Mouse (Mus musculus): ENCODE measurements around the gene Hsd17b6. TPM values are rescaled to one million over a fixed set of nuclear protein-coding genes. Genes with fewer than 3 reads are reported as not detected.
"Not testable (repeated sequence)": the region's sequence is repeated elsewhere in the genome, so short reads cannot be mapped to it uniquely, and the experiment has no call there.

Gene Hsd17b6
- not detected for total RNA-seq (2021)
- long read RNA-seq, experiment 1, result 0 reads
- long read RNA-seq, experiment 2, result 0 reads

- intact Hi-C loops (cut with DNase I), result loop anchor here (5.0 to 10.0 kb wide), 3 partner anchors 50 to 333 kb away; partner anchors contain the start of gene Zbtb39
- DNase-seq (ENCODE audit: low spot score in 2 of 2), result no peak
These were observed at the start of gene Hsd17b6 for GRCm38 (mm10) chr10:128007446-128007845. Gene Hsd17b6, minus strand, starts transcription at chr10:128007611.

DNA sequence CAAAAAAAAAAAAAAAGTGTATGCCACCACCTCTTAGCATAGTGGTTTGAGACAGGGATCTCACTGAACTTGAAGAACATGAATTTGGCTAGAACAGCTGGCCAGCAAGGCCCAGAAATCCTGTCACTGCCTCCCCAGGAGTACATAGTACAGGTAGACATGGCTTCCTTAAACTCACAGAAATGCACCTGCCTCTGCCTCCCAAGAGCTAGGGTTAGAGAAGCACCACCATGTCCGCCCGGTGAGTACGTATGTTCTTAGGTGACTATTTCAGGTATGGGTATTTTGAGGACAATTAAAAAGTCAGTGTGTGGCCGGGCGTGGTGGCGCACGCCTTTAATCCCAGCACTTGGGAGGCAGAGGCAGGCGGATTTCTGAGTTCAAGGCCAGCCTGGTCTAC lies 45.6 kb upstream of the Hsd17b6 start:
- no peak for DNase-seq (ENCODE audit: low spot score in 2 of 2)
- intact Hi-C loops (cut with DNase I), result no loop called here

DNA sequence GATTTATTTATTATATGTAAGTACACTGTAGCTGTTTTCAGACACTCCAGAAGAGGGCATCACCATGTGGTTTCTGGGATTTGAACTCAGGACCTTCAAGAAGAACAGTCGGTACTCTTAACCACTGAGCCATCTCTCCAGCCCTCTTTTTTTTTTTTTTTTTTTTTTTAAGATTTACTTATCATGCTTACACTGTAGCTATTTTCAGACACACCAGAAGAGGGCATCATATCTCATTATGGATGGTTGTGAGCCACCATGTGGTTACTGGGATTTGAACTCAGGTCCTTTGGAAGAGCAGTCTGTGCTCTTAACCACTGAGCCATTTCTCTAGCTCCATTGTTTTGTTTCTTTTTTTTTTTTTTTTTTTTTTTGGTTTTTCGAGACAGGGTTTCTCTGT lies 44.7 kb upstream of the Hsd17b6 start:
- DNase-seq (ENCODE audit: low spot score in 2 of 2); intact Hi-C loops (cut with DNase I): not testable (repeated sequence)

DNA sequence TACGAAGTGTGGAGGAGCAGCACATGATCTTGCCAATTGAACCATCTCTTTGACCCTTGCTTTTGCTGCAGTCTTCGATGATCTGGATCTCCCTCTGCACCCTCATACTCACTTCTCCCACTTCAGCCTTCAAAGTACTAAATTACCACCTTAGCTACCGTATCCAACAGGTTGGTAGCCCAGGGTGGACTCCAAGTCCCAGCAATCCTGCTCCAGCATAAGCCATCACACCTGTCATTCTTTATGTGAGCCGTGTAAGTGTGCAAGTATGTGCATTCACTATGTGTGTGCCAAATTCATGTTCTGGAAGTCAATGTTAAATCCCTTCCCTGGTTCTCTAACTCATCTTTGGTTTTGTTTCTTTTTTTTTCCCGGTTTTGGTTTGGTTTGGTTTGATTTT lies 44.2 kb upstream of the Hsd17b6 start:
- intact Hi-C loops (cut with DNase I), result no loop called here
- no peak for DNase-seq (ENCODE audit: low spot score in 2 of 2)

DNA sequence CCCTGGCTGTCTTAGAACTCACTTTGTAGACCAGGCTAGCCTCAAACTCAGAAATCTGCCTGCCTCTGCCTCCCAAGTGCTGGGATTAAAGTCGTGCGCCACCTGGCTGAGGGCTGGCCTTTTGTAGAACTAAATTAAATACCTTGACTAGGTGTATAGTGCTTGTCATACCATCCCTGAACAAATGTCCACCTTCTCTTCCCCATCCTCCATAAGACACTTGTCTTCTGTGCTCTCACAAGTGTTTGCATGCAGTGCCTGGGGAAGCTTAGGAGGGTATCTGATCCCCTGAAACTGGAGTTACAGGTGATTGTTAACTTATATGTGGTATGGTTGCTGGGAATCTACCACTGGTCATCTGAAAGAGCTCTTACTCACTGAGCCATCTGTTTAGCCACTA lies 42.9 kb upstream of the Hsd17b6 start:
- DNase-seq (ENCODE audit: low spot score in 2 of 2), result no peak
- intact Hi-C loops (cut with DNase I), result no loop called here

DNA sequence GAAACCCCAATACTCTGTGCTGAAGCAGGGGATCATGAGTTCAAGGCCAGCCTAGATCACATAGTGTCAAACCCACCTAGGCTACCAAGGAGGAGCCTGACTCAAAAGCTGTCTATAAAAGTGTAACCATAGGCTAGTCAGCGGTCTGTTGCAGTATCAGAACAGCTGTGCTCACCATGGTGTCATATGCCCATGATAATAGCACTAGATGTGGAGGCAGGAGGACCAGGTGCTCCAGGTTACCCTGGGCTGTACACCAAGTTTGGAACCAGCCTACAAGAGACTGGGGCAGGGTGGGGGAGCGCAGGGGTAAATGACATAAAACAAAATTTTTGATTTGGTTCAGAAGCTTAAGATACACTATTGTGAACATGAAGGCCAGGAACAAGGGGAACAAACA lies 42.3 kb upstream of the Hsd17b6 start:
- no peak for DNase-seq (ENCODE audit: low spot score in 2 of 2)

GRCm38 (mm10) chr10:128048157-128048556 lies 40.7 kb upstream of the Hsd17b6 start:
- no peak for DNase-seq (ENCODE audit: low spot score in 2 of 2)
- intact Hi-C loops (cut with DNase I), result no loop called here

More for the DNA sequence above, 42.3 kb upstream of the Hsd17b6 start:
- intact Hi-C loops (cut with DNase I), result no loop called here

- intact Hi-C loops (cut with DNase I), result no loop called here
- no peak for DNase-seq (ENCODE audit: low spot score in 2 of 2)
These were observed 35.8 kb upstream of the Hsd17b6 start for GRCm38 (mm10) chr10:128043041-128043835.

DNA sequence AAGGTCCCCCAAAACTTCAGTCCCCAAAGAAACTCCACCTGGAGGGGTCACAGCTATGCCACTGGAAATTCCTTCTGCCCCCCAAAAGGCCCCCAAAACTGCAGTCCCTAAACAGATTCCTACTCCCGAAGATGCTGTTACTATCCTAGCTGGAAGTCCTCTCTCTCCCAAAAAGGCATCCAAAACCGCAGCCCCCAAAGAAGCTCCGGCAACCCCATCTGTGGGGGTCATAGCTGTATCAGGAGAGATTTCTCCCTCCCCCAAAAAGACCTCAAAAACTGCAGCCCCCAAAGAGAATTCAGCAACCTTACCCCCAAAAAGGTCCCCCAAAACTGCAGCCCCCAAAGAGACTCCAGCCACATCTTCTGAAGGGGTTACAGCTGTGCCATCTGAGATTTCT lies 35.1 kb upstream of the Hsd17b6 start:
- intact Hi-C loops (cut with DNase I), result no loop called here
- DNase-seq (ENCODE audit: low spot score in 2 of 2), result no peak

- intact Hi-C loops (cut with DNase I), result no loop called here
- no peak for DNase-seq (ENCODE audit: low spot score in 2 of 2)
These were observed 34.2 kb upstream of the Hsd17b6 start for GRCm38 (mm10) chr10:128041636-128042035.

DNA sequence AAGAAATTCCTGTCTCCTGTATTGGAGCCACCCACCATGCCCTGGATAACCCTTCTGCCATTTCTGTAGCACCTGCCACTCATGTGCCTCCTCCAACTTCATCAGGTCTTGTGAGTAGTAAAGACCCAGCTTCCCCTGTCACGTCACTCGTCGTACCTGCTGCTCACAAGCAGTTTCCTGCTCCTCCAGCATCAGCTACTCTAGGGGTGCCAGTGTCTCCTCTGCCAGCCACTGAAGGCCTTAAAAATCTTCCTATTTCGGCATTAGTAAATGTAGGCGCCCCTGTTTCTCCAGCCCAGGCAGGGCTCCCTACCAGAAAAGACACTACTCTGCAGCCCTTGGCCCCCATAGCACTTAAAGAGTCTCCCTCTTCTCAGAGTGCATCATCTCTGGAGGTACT lies 32.9 kb upstream of the Hsd17b6 start:
- no peak for DNase-seq (ENCODE audit: low spot score in 2 of 2)
- intact Hi-C loops (cut with DNase I), result no loop called here

- intact Hi-C loops (cut with DNase I), result no loop called here
- DNase-seq (ENCODE audit: low spot score in 2 of 2), result no peak
These were observed 32.4 kb upstream of the Hsd17b6 start for GRCm38 (mm10) chr10:128039858-128040257.

GRCm38 (mm10) chr10:128039167-128039566 lies 31.8 kb upstream of the Hsd17b6 start:
- no peak for DNase-seq (ENCODE audit: low spot score in 2 of 2)
- intact Hi-C loops (cut with DNase I), result no loop called here

DNA sequence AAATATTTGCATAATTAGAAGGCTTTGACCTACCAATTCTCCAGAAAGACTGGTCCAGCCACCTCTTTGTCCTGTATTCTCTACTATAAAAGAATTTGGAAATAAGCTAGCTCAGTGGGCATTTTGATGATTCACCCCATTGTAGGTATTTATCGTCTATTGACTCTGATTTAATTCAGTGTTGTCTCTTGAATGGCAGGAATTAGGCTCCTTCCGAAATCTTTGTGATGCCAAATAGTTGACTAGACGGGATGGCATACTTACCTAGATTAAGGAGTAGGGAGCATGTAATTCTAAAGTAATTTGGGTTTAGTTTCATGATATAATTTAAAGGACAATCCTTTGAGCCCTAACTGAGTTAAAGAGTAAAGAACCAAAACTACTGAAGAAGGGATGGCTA lies 30.5 kb upstream of the Hsd17b6 start:
- intact Hi-C loops (cut with DNase I), result no loop called here
- no peak for DNase-seq (ENCODE audit: low spot score in 2 of 2)

GRCm38 (mm10) chr10:128036746-128037425 lies 29.5 kb upstream of the Hsd17b6 start:
- DNase-seq (ENCODE audit: low spot score in 2 of 2), result peak; percentile 33 to 62
- intact Hi-C loops (cut with DNase I), result no loop called here

- intact Hi-C loops (cut with DNase I), result no loop called here
These were observed 23.4 kb upstream of the Hsd17b6 start for GRCm38 (mm10) chr10:128030860-128031259.

GRCm38 (mm10) chr10:128029931-128030330 lies 22.5 kb upstream of the Hsd17b6 start:
- intact Hi-C loops (cut with DNase I), result no loop called here
- DNase-seq (ENCODE audit: low spot score in 2 of 2), result no peak

More at GRCm38 (mm10) chr10:128030860-128031259, 23.4 kb upstream of the Hsd17b6 start:
- DNase-seq (ENCODE audit: low spot score in 2 of 2), result no peak

- intact Hi-C loops (cut with DNase I), result no loop called here
These were observed 16.1 kb upstream of the Hsd17b6 start for GRCm38 (mm10) chr10:128023496-128023895.

DNA sequence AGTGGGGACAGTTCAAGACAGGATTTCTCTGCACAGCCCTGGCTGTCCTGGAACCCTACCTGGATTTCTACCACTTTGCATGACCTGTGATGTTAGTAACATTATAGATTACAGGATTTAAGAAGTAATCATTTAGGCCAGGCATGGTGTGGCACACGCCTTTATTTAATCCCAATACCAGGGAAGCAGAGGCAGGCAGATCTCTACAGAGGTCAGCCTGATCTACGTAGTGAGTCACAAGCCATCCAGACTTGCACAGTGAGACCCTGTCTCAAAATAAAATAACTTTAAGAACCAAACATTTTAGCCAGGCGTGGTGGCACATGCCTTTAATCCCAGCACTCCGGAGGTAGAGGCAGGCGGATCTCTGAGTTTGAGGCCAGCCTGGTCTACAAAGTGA lies 14.8 kb upstream of the Hsd17b6 start:
- DNase-seq (ENCODE audit: low spot score in 2 of 2), result no peak
- intact Hi-C loops (cut with DNase I), result no loop called here

More at GRCm38 (mm10) chr10:128023496-128023895, 16.1 kb upstream of the Hsd17b6 start:
- no peak for DNase-seq (ENCODE audit: low spot score in 2 of 2)

DNA sequence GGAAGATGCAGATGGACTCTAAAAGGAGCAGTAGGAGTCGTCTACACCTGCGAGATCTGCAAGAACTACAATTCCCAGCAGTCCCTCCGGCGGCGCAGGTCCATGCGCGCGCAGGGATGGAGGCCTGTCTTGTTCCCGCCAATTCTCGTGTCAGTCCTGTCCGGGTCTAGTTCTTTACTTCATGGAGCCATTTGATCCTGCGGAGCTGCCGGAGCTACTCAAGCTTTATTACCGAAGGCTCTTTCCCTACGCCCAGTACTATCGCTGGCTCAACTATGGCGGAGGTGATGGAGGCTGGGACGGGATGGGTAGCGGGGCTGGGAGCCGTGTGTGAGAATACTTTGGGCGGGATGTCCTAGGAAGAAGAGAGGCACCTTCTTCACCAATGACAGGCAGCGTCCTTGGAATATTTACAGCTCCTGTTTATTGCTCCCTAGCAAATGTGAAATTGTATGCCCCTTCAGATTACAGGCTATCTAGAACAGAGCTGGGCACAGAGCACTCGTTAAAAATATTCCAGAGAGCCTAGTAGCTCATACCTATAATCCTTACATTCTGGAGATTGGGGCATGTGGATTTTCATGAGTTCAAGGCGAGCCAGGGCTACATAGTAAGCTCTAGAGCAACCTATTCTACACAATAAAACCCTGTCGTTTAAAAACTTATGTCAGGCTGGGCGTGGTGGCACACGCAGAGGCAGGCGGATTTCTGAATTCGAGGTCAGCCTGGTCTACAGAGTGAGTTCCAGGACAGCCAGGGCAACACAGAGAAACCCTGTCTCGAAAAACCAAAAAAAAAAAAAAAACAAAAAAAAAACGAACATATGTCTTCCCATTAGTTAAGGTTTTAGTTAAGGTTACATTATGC lies 7.9 kb upstream of the Hsd17b6 start, which contains the start of gene Prim1:
Gene Prim1, plus strand, starts transcription at position 101 of the 867 bp plus-strand sequence.
- intact Hi-C loops (cut with DNase I), result no loop called here

More for the DNA sequence above, 7.9 kb upstream of the Hsd17b6 start, which contains the start of gene Prim1:
- DNase-seq (ENCODE audit: low spot score in 2 of 2), result peak; percentile 68 to 80

All from left cerebral cortex, postnatal 14 days (tissue).